Mouse (Mus musculus) embryo, embryonic 11 days (tissue): ENCODE measurements around the gene Myg1.

Experiments used
- DNase-seq: peaks from one replicate; pipeline ENCODE4 v3.0.0-alpha.2; 2015

Gene Myg1

DNA sequence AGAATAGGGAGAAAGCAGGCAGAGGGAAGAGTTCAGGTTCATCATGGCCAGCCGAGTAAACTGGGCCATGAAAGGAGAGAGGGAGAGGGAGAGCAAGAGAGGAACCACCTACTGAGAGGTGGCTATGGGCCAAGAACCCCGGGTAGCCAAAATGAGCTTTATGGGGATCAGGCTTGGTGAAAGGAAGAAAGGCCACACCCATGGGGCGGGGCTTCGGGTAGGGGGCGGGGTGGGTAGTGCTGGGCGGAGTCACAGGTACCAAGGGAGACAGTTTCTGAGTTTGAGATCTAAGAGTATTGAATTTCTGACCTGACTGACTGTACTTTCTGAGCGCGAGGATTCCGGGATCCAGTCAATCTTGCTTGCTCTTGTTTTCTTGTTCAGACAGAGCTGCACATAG is 55.1 kb downstream of the Myg1 start:
- no peak for DNase-seq
